Mouse (Mus musculus): ENCODE results near the gene Cped1.

The Cped1 gene

GRCm38 (mm10) chr6:21985732-21986540, at the start of gene Cped1:
TSS of gene Cped1 (plus strand) at chr6:21985916.
- peak; percentile 13 for DNase-seq

- DNase-seq, result no peak
Observed at GRCm38 (mm10) chr6:21937981-21938635, 47.6 kb upstream of the Cped1 start.

GRCm38 (mm10) chr6:21949226-21949731, 36.4 kb upstream of the Cped1 start, which contains the start of gene Ing3:
TSS of gene Ing3 (plus strand) at chr6:21949571.
- peak; percentile 96 for DNase-seq

- peak; percentile 99 for DNase-seq
Observed at GRCm38 (mm10) chr6:21949771-21950448, 35.8 kb upstream of the Cped1 start.

- no peak for DNase-seq
Observed at GRCm38 (mm10) chr6:21950676-21951075, 35.0 kb upstream of the Cped1 start.

GRCm38 (mm10) chr6:21955468-21955867, 30.2 kb upstream of the Cped1 start:
- no peak for DNase-seq

- no peak for DNase-seq
Observed at GRCm38 (mm10) chr6:21958922-21959321, 26.8 kb upstream of the Cped1 start.

GRCm38 (mm10) chr6:21959909-21960308, 25.8 kb upstream of the Cped1 start:
- no peak for DNase-seq

- DNase-seq, result no peak
Observed at GRCm38 (mm10) chr6:21977532-21977931, 8.2 kb upstream of the Cped1 start.

- DNase-seq, result no peak
Observed at GRCm38 (mm10) chr6:21981114-21981513, 4.6 kb upstream of the Cped1 start.

- peak; percentile 32 for DNase-seq
Observed at GRCm38 (mm10) chr6:21984990-21985731, 555 bp upstream of the Cped1 start.

- DNase-seq, result no peak
Observed at GRCm38 (mm10) chr6:21986660-21987331, 1.1 kb downstream of the Cped1 start.

- no peak for DNase-seq
Observed at GRCm38 (mm10) chr6:21987554-21987953, 1.8 kb downstream of the Cped1 start.

- DNase-seq, result no peak
Observed at GRCm38 (mm10) chr6:21988296-21988695, 2.6 kb downstream of the Cped1 start.

GRCm38 (mm10) chr6:21989081-21989480, 3.4 kb downstream of the Cped1 start:
- no peak for DNase-seq

GRCm38 (mm10) chr6:21990181-21991135, 4.7 kb downstream of the Cped1 start:
- no peak for DNase-seq

GRCm38 (mm10) chr6:21991151-21991550, 5.4 kb downstream of the Cped1 start:
- DNase-seq, result no peak

- no peak for DNase-seq
Observed at GRCm38 (mm10) chr6:21993070-21993469, 7.4 kb downstream of the Cped1 start.

- DNase-seq, result no peak
Observed at GRCm38 (mm10) chr6:21998131-21998530, 12.4 kb downstream of the Cped1 start.

- no peak for DNase-seq
Observed at GRCm38 (mm10) chr6:21999025-21999424, 13.3 kb downstream of the Cped1 start.

GRCm38 (mm10) chr6:22000086-22000485, 14.4 kb downstream of the Cped1 start:
- DNase-seq, result no peak

Data from thymus, postnatal 4 days (tissue).